Mouse (Mus musculus) liver, postnatal 0 days (tissue): ENCODE data around the gene Zfp398.
"Not testable (repeated sequence)": the region's sequence is repeated elsewhere in the genome, so short reads cannot be mapped to it uniquely, and the experiment has no call there.

Experiments
- CTCF ChIP-seq: sonication (generic); IDR thresholded peaks from 2 replicates; pipeline ENCODE4 v1.5.1; 2016; ENCODE audit warnings: antibody characterized with exemption, low read depth
- EP300 ChIP-seq: IDR thresholded peaks from 2 replicates; pipeline ENCODE4 v1.6.1; 2016; ENCODE audit warnings: antibody characterized with exemption, low read depth, mild to moderate bottlenecking

DNA sequence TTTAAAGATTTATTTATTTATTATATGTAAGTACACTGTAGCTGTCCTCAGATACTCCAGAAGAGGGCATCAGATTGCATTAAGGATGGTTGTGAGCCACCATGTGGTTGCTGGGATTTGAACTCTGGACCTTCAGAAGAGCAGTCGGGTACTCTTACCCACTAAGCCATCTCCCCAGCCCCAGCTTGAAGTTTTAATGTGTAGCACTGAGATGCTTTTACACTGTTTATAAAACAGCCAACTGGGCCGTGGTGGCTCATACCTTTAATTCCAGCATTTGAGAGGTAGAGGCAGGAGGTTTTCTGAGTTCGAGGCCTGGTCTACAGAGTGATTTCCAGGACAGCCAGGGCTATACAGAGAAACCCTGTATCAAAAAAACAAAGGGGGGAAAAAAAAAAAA lies 22.3 kb downstream of the Zfp398 start:
- TF ChIP-seq CTCF, EP300: not testable (repeated sequence)
